ENCODE assay signal across 13 mouse cellular contexts in the genomic region with DNA sequence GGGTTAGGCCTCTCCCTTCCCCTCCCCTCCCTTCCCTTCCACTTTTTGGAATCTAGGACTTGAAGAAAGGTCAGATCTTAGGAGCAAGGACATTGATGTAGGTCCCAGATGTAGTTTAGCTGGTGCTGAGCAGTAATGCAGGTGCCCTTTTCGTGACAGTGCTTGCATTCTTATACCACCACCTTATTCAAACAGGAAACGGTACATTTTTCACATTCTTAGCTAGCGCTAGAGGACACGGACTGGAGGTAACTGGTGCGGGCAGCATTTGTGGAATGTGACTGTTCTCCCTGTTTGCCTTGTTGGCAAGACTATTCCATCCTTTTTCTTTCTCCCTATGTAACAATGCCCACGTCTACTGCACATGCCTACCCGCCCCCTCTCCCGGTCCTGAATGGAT.
DNase-seq lines count a peak whose midpoint lies in the region; ATAC-seq and TF ChIP-seq lines count a peak whose summit lies in the region.
"Had no signal": no experiment of that assay in that cellular context is flagged by ENCODE, and none has a peak within 500 bp of the region (broad histone marks: within the 10 kb centered on the region; RNA-seq: fewer than 3 reads in every experiment).

No protein-coding gene starts in this region.

- in situ Hi-C loops in Patski (cut with MboI; ENCODE audit: low pct_unique_long_range_greater_than_20kb), result no loop called here

- H3K27ac ChIP-seq in forebrain, embryonic 10.5 days, result 0 out of 2 replicates have a peak overlapping the region, but pooled peaks have one; percentile 51
- H3K27ac ChIP-seq in forebrain, embryonic 11.5 days (ENCODE audit: low read depth, low read length), result no peak overlapping the region
- peak overlapping the region; percentile 80 for H3K27ac ChIP-seq in lung, embryonic 14.5 days (ENCODE audit: low read depth)
- H3K27ac ChIP-seq: embryonic facial prominence, embryonic 13.5 days had no signal

- no peak for TF ChIP-seq CTCF in Patski (IDR thresholded peaks at IDR 0.05)
- TF ChIP-seq CTCF in lung, embryonic 14.5 days (IDR thresholded peaks at IDR 0.05; ENCODE audit: low read depth), result no peak

- POLR2A ChIA-PET in Patski (lab: Charles Lee), result no interaction called here

- ATAC-seq in forebrain, embryonic 11.5 days (replicated peaks; ENCODE audit: low FRiP score), result no peak
- ATAC-seq in Patski, result peak; percentile 86
- peak; percentile 70 for ATAC-seq in lung, embryonic 14.5 days (ENCODE audit: insufficient read depth)
- no peak for ATAC-seq in CD4-positive, CD25-positive, alpha-beta regulatory T cell, adult 4 months
- ATAC-seq: activated CD4-positive, CD25-positive, alpha-beta regulatory T cell, adult 4 months; forebrain, postnatal 0 days had no signal

- CTCF ChIA-PET in Patski (lab: Charles Lee), result no interaction called here

- no peaks in the 10 kb centered on the region for H3K9me3 ChIP-seq in forebrain, embryonic 10.5 days
- no peaks in the 10 kb centered on the region for H3K9me3 ChIP-seq in forebrain, embryonic 11.5 days (ENCODE audit: control insufficient read depth, low read length)
- H3K9me3 ChIP-seq in lung, embryonic 14.5 days (ENCODE audit: low read depth, low read length), result no peaks in the 10 kb centered on the region
- H3K9me3 ChIP-seq: embryonic facial prominence, embryonic 13.5 days had no signal

- no peak overlapping the region for H3K9ac ChIP-seq in forebrain, embryonic 11.5 days (ENCODE audit: low read length)
- no peak overlapping the region for H3K9ac ChIP-seq in lung, embryonic 14.5 days
- H3K9ac ChIP-seq: embryonic facial prominence, embryonic 13.5 days; forebrain, postnatal 0 days had no signal

- WGBS in forebrain, embryonic 10.5 days, result 66% methylated on average over 8 of the region's 8 CpGs
- 63% methylated on average over 8 of the region's 8 CpGs for WGBS in forebrain, embryonic 11.5 days
- 38% methylated on average over 8 of the region's 8 CpGs for WGBS in lung, embryonic 14.5 days

- H3K4me3 ChIP-seq in forebrain, embryonic 10.5 days, result no peak overlapping the region
- H3K4me3 ChIP-seq in forebrain, embryonic 11.5 days (ENCODE audit: low read depth, low read length), result no peak overlapping the region
- H3K4me3 ChIP-seq in lung, embryonic 14.5 days (ENCODE audit: low read depth, low read length), result no peak overlapping the region
- H3K4me3 ChIP-seq: embryonic facial prominence, embryonic 13.5 days had no signal

- no peak overlapping the region for H3K4me2 ChIP-seq in forebrain, embryonic 11.5 days (ENCODE audit: low read depth, low read length, severe bottlenecking)
- H3K4me2 ChIP-seq in lung, embryonic 14.5 days, result peak overlapping the region; percentile 26
- H3K4me2 ChIP-seq: embryonic facial prominence, embryonic 13.5 days had no signal

- no peaks in the 10 kb centered on the region for H3K36me3 ChIP-seq in forebrain, embryonic 10.5 days (replicated peaks)
- H3K36me3 ChIP-seq in forebrain, embryonic 11.5 days (ENCODE audit: control insufficient read depth, insufficient read depth, low read length), result no peaks in the 10 kb centered on the region
- H3K36me3 ChIP-seq in lung, embryonic 14.5 days (ENCODE audit: insufficient read depth), result no peaks in the 10 kb centered on the region
- H3K36me3 ChIP-seq: embryonic facial prominence, embryonic 13.5 days had no signal

- peaks cover 54% of the 10 kb centered on the region for H3K4me1 ChIP-seq in forebrain, embryonic 10.5 days
- H3K4me1 ChIP-seq in forebrain, embryonic 11.5 days (replicated peaks; ENCODE audit: control insufficient read depth, insufficient read depth, low read length), result no peaks in the 10 kb centered on the region
- H3K4me1 ChIP-seq in lung, embryonic 14.5 days (ENCODE audit: insufficient read depth), result peaks cover 20% of the 10 kb centered on the region

- no peaks in the 10 kb centered on the region for H3K27me3 ChIP-seq in forebrain, embryonic 10.5 days (ENCODE audit: poor library complexity, severe bottlenecking)
- H3K27me3 ChIP-seq in forebrain, embryonic 11.5 days (ENCODE audit: control insufficient read depth, insufficient read depth, low read length), result no peaks in the 10 kb centered on the region
- H3K27me3 ChIP-seq in Patski, result no peaks in the 10 kb centered on the region
- H3K27me3 ChIP-seq in lung, embryonic 14.5 days (ENCODE audit: insufficient read depth, low read length), result no peaks in the 10 kb centered on the region
- H3K27me3 ChIP-seq: embryonic facial prominence, embryonic 13.5 days had no signal

- no peak for DNase-seq in forebrain, embryonic 10.5 days (ENCODE audit: extremely low spot score, low spot score)
- DNase-seq in forebrain, embryonic 11.5 days (ENCODE audit: low spot score), result no peak
- DNase-seq in Patski (ENCODE audit: low read depth, low spot score), result no peak
- DNase-seq in kidney, adult 8-10 months, result peak; percentile 3 to 50
- peak; percentile 67 for DNase-seq in lung, embryonic 14.5 days
- no peak for DNase-seq in right cerebral cortex, postnatal 36 days (ENCODE audit: low spot score in 2 of 2)
- DNase-seq in cerebellum, postnatal 14 days, result no peak
- DNase-seq: cerebellum, adult 18-20 months; forebrain, postnatal 0 days; heart, postnatal 14 days had no signal

Comparison
In these comparisons a context has a peak if more than half of its experiments do, and no peak if none do; other contexts are left out.
1. DNase-seq: peak in kidney, adult 8-10 months (2 of 2) and lung, embryonic 14.5 days (single experiment); none in forebrain, embryonic 10.5 days (single experiment), forebrain, embryonic 11.5 days (single experiment), Patski (single experiment), right cerebral cortex, postnatal 36 days (0 of 2) and cerebellum, postnatal 14 days (0 of 2).
2. ATAC-seq: peak in Patski (single experiment) and lung, embryonic 14.5 days (single experiment); none in forebrain, embryonic 11.5 days (single experiment) and CD4-positive, CD25-positive, alpha-beta regulatory T cell, adult 4 months (single experiment).